Mouse (Mus musculus) B cell, adult 2 months (primary cell): ENCODE results near the gene Hba-x.

Source experiments
- DNase-seq, 2 experiments: peaks; one replicate each; pipeline ENCODE4 v3.0.0; 2022

Gene Hba-x

DNA sequence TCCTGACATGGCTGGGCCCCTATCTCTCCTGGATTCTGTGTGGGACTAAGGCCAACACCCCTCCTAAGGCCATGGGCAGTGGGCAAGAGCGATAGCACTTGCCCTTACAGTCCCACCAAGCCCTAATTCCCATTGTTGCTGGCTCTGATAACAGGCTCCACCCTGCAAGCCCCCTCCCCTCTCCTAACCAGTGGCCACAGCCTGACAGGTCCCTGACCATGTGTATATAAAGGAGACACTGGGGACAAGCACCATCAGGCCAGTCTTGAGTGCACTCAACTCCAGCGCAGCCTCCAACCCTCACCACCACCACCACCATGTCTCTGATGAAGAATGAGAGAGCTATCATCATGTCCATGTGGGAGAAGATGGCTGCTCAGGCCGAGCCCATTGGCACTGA lies at the start of gene Hba-x:
Gene Hba-x, plus strand, starts transcription at position 54 of the 400 bp plus-strand sequence.
- DNase-seq = no peak

DNA sequence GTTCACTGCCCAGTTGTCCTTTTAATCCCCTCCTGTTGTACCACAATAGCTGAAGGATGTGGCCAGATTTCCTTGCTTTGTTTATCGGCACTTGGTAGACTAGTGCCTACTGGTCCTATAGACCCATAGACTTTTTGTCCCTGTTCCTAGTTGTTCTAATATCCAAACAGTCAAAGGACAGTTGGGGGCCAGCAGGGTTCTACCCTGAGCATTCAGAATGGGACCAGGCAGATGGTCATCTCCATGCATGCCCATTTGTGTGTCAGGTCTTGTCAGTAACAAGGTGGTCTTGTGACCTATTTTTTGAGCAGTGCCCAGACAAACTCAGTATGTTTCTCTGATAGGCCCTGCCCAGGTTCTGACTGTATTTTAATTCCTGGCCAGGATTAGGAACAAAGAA lies 49.2 kb upstream of the Hba-x start:
- DNase-seq = no peak

DNA sequence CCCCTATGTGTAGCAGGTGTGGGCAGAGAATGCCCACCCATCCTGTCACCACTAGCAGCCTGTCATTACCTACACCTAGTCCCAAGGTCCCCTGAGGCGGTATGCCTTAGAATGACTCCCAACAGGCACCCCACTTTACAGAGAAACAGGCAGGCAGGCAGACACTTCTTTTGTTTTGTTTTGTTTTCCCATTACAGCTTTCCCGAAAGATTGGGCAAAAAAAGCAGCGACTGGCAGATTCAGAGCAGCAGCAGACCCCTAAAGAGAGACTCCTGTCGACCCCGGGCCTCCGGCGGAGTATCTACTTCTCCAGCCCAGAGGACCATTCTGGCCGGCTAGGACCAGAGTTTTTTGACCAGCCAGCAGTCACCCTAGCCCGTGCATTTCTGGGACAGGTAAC lies 48.6 kb upstream of the Hba-x start:
- no peak for DNase-seq

DNA sequence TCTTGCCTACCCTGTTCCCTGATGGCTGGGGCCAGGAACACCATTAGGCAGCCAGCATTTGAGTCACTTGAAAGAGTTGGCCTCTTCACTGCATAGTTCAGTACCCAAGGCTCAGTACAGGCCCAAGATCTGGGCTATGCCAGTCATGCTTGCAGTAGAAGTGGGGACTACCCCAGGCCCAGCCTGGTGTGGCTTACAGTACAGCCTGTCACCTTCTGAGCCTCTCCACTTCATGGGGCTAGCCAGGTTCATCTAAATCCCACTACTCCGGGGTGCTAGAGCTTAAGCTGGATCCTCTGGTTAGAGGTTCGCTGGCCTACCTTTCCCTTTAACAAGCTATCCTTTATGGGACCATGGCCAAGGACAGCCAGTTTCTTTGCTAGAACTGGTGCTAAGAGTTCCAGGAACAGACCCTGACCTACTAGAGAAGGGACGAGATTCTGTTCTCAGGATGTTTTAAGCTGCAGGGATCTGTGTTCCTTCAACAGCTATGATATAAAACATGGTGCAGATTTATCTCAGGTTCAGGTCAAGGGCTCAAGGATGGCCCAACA lies 47.8 kb upstream of the Hba-x start:
- no peak for DNase-seq

DNA sequence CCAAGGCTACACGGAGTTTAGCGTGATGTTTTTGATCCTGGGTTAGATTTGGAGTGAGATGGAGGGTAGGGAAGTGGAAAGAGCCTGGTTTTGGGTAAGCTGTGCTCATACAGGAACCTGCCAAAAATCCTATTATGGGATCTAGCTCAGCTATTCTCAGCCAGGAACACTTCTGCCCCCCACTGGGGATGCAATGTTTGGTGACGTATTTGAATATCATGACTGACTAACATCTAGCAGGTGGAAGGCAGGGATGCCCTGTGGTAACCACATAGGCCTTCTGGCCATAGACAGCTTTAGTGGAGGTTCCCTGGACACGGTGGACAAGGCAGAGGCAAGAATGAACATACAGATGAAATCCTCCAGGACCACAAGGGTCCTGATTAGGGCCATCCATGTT lies 46.0 kb upstream of the Hba-x start:
- DNase-seq = no peak

DNA sequence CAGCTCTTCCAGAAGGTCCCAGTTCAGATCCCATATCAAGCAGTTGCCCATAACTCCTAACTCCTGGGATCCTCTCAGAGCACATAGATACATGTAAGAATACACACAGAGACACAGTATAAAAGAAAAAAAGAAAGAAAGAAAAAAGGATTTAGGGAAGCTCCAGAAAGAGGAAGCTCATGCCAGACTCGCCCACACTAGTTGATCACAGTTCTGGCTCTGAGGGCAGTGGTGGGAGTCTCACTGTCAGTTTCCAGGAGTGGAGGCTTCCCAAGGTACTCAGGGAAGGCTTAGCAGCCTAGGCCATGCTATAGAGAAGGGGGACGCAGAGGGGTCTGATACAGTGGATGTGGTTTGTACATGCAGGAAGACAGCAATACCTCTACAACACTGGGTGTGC lies 45.1 kb upstream of the Hba-x start:
- DNase-seq = no peak

DNA sequence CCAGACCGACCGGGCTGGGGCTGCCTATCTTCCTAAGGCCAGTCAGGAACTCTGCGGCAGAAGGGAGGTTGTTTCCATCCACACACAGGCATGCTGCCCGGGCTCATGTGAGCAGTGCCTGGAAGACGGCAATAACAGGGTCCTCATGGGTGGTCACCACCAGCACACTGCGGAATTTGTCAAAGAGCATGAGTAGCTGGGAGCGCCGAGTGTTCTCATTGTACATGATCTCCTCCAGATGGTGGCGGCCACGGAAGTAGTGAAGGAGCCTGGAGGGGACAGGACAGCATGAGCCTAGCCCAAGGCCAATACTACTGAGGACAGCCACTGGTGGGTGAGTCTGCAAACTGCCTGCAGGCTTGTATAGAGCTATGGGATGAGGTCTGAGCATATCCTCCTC lies 43.4 kb upstream of the Hba-x start:
- no peak for DNase-seq

DNA sequence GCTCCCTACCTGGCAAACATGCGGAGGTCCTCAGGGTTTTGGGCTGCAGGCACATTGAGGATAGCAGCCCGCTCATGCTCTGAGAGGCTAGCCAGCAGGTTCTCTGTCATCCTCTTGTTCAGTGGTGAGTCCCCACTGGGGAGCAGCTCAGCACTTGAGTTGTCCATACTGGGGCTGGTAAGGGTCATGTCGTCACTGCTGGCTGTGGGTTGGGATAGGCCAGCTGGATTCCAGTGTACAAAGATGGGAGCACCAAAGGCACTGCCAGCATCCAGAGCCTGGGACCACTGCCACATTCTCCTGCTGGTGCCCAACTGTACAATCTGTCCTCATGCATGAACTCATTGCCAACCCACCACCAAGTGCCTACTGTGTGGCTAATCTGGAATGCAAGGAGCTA lies 42.3 kb upstream of the Hba-x start:
- DNase-seq = no peak

DNA sequence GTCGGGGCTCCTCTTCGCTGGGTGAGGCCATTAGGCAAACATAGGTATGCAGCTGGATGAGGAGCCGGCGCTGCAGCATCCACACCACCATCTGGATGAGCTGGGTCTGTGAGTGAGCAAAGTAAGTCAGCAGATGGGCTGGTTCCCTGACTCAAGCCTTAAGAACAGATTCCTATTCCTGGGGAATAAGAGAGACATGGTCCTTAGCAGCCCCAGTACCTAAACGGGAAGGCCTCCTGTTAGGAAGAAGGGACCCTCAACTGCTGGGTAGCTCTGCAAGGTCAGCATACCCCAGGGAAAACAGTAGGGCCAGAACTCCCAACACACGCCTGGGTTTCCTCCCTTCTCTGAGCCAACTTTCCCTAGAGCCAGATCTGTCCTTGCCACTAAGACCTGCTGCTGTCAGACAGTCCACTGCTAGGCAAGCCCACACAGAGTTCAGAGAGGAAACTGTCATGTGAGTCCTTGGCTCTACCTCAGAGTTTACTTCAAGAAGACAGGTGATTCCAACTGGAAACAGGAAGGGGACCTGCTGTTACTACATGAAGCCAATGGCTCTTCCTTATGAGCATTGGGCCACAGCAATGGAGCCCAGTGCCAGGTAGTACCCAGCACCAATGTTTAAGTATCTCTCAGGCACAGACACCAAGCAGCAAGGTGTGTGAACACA lies 41.2 kb upstream of the Hba-x start:
- DNase-seq = no peak

DNA sequence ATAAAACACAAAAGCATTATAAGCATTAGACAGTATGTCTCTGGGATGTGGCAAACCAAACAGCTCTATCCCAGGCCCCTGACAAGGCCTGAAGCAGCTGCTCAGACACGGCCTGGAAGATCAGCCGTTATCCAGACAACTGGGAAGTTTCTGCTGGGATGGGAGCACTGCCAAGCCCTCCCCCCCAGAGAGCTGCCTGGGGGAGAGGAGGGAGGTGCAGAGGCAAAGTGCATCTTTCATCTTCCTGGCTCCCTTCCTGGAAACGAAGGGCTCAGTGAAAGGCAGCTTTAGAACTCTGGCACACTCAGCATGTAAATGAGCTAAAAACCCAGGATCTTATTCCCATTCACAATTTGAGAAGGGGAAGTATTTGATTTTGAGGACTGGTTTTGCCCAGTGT lies 40.6 kb upstream of the Hba-x start:
- DNase-seq = no peak

DNA sequence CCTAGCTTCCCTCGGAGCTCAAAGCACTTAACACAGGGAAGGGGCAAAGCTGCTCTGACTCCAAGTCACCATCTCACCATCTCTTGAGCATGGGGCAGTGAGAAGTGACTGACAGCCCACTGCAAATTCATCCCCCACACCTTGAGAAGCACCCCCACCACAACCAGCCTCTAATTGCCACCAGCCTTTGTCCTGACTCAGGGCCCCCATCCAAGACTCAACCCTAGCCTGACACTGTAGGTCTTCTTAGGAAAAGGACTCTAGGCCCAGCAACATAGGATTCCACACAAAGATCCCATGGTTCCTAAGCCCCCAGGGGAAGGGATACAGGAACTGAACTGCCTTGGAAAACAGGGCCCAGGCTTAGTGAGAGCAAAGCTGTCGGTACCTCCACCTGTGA lies 40.1 kb upstream of the Hba-x start:
- DNase-seq = no peak

DNA sequence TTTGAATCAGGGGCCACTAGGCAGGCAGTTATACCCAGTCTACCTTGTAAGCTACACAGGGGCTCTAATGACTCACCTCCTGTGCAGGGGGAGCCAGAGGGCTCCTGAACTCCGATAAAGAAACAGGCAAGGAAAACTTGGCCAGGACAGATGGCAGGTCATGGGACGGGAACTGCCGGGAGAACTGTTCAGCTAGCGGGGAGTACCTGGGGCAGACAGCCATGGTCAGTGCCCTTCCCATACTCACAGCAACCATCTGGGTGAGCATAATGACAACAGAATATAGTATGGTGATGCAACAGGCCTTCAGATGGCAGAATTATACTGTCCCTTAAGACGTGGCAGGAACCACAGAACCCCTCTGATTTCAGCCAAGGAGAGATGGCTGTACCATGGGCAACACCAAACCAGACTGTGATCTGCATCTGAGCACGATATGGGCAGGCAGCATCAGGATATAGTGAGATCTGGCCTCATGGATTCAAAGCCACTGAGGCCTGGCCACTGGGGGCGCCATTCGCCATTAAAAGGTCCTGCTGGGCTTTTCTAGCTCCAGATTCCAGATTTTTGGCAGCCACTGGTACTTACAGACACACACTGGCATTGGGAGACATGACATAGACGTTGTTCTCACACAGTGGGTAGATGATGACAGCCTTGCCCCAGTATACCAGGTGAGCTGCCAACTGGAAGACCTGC lies 39.3 kb upstream of the Hba-x start:
- peak; percentile 58 to 67 for DNase-seq

DNA sequence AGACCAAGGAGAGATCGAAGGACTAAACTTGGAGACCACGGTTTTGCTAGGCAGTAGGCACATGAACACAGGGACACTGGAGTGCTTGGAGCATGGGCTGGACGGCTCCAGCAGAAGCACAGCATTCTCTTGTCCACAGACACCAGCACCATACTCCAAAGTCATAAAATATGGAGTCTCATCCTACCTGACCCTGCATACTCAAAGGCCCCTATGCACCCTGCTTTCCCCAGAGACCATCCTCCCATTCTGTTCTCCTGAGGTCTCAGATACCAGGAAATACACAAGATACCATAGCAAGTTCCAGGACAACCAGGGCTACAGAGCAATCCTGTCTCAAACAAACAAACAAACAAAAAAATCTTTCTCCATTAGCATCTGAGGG lies 38.8 kb upstream of the Hba-x start:
- no peak for DNase-seq

DNA sequence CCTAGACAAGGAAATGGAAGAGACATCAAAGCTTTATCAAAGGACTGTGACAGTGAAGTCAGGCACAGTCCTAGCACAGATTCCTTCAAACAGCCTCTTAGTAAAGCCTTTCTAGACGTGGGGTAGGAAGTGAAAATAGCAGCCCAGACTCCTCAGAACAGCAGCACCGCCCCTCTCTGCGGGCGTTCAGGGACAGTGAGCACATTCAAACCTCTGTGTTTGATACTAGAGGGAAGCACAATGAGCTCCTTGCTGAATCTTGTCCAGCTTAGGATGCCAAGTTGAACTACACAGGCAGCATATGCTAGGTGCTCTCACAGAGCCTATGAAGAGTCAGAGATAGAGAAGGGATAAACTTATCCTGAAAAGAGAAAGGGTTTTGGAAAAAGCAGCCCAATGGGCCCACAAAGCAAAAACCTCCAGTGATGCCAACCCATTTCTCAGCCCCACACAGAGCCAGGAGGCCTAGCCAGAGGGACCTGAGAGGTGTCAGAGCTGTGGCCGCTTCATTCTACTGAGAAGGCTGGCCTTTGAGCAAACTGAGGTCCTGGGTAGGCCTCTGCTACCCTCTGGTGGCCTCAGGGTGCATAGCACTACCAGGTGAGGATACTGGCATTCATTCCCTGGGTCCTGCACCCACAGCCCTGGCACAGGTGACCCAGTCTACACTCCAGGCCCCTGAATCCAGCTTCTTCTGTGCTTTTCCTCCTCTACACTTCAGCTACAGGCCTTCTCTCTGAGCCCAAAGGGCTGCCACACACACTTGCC lies 37.9 kb upstream of the Hba-x start:
- DNase-seq = peak; percentile 87 to 89

DNA sequence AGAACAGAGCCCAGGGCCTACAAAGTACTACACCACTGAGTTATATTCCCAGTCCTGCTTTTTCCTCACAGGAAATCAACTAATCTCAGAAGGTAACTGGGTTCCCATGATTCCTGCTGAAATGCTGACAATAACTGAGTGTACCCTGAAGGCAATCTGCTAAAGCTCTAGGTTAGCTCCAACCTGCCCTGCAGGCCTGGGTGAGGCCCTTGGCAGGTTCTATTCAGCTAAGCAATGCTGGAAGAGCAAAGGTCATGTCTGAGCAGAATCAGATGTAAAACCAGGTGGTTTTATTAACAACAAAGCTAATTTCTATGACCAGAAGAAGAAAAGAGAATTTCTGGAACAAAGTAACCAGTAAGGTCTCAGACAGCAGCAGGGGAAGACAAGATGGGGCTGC lies 34.8 kb upstream of the Hba-x start:
- no peak for DNase-seq

DNA sequence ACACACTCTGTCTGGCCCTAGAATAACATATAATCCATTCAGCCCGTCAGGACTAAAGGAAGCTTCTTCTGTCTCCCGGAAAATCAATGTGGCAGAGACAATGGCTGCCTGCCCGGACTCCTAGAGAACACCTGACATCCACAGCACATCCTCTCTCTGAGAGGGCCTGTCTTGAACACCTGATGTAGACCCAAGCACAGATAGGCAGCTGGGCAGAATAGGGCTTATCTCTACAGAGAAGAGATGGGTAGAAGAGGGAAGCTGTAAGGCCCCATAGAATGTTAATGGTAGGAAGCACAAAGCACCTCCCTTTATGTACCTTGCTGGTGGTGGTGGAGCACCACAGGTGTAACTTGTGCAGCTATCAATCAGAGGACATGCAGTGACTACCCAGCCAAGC lies 34.0 kb upstream of the Hba-x start:
- no peak for DNase-seq

DNA sequence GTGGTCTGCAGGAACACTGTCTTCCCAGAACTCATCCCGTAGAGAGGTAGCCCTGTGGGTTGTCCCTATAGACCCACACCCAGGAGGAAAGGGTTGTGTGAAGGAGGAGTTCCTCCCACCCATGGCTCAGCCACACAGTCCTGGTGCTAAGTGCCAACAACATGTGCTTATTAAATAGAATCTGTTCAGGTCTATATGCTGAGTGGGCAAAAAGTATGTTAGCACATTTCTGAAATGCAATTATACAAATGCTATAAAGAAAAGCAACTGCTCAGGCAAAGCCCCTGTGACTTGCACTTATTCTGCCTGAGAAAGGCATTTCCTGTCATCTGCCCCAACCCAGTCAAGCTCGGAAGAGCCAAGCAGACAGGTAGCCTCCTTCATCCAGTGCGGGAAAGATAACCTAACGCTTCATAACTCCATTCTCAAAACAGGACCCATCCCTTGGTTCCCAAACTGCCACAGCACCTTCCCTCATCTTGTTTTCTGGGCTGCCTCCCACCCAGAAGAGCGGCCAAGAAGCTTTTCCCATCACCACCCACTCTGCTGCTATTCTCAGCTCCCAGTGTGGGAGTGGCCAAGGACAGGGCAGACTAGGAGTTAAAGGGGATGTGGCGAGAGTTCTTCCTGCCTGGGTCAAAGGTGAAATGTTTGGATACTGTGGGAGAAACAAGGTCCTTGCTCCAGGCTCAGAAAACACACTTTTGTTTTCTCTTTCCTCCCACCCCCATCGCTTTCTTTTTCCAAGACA lies 32.8 kb upstream of the Hba-x start:
- DNase-seq = no peak

DNA sequence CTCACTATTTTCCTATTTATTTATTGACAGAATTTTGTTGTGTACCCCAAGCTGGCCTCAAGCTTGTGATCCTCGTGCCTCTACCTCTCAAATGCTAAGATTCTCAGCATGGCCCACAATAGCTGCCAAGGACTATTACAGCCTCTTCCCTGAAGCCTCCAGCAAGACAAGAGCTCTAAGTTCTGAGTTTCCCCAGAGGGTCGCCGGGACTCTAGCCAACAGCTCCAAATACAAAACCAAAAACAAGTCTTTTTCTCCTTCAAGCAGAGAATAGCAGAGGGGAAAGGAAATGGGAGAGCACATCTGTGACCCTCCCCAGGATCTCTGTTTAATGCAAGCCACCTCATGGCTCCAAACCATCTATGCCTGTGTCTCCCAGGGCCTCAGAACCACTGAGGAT lies 32.1 kb upstream of the Hba-x start:
- no peak for DNase-seq

DNA sequence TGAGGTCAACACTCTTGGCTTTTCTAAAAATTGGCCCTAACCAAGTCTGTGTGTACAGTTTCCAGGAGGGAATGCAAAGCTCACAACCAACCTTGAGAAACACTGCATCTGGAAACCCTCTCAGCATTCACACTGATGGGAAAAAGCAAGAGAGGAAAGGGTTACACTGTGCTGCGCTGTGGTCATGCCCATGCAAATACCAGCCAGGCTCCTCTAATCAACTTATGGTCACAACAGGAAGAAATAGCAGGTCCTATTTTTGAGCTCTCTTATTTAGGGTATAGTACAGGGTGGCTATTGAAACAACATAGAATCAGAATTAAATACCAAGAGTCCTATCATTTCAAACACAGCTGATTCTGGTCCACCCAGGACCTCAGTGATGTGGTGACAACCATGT lies 31.6 kb upstream of the Hba-x start:
- DNase-seq = no peak

DNA sequence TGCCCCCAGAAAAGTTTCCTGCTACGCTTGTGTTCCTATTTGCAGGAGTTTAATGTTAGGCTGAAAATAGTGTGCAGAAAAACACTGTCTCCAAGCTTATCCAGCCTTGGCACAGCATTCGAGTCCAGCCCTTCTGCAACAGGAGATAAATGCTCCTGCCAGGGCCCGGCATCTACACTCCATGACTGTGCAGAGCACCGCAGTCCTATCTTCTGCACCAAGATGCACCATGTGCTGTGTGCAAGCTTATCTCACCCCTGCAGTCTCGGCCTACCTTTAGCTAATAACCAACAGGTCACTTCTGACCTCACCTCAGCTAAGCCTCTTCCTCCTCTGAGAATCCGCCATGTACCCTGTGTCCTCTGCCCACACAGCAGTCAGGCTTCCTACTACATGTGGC lies 30.6 kb upstream of the Hba-x start:
- DNase-seq = no peak

DNA sequence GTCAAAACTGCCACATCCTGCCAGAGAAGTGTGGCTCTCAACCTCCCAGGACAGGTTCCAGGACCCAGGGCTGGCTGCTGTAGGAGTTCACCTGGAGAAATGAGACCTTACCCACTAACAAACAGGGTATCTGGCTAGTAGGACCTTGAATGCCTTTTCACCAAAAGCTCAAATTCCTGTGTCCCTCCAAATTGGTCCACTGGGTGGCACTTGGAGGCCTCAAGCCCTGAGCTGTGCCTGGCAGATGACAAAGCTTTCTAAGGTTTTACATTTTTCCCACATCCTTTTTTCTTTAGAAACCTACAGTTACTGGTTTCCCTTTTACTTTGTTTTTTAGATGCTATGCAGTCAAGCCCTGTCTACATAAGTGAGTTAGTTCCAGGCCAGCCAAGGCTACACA lies 29.1 kb upstream of the Hba-x start:
- DNase-seq = no peak

DNA sequence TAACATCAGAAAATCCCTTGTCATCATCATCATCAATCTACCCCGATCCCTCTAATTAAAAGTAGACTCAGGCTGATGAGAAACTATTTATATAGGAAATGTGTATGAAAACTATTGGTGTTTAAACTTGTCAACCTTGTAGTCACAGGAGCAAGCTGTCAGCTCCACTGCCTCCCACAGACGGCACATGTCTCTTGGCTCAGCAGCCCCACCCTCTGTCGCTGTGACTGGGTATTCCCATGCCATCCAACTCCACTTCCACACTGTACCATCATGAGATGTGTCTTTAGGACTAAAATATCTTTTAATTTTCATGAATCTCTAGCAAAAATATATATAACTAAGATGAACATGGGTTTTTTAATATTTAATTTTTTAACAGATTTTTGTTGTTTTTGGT lies 27.9 kb upstream of the Hba-x start:
- no peak for DNase-seq
